16 mouse cellular contexts compared by ENCODE assay signal in genomic region chr11:57790866-57791535, GRCm38 (mm10). TPM values are rescaled to one million over a fixed set of nuclear protein-coding genes. Genes with fewer than 3 reads are reported as not detected.
A peak's percentile ranks its signal among the peaks of the same experiment; 100 is the strongest.
DNase-seq lines count a peak whose midpoint lies in the region; ATAC-seq lines count a peak whose summit lies in the region.
"Had no signal": no experiment of that assay in that cellular context is flagged by ENCODE, and none has a peak within 500 bp of the region (broad histone marks: within the 10 kb centered on the region; RNA-seq: fewer than 3 reads in every experiment).

No protein-coding gene starts in this region.

- no peaks in the 10 kb centered on the region for H3K9me3 ChIP-seq in liver, embryonic 13.5 days (replicated peaks)
- no peaks in the 10 kb centered on the region for H3K9me3 ChIP-seq in hindbrain, embryonic 16.5 days (ENCODE audit: control insufficient read depth, low read length)
- H3K9me3 ChIP-seq: limb, embryonic 12.5 days; neural tube, embryonic 12.5 days had no signal

- H3K4me2 ChIP-seq in liver, embryonic 13.5 days = peak overlapping the region; percentile 26
- H3K4me2 ChIP-seq in hindbrain, embryonic 16.5 days (ENCODE audit: low read length) = no peak overlapping the region
- H3K4me2 ChIP-seq: limb, embryonic 12.5 days; neural tube, embryonic 12.5 days had no signal

- no peaks in the 10 kb centered on the region for H3K27me3 ChIP-seq in liver, embryonic 13.5 days
- H3K27me3 ChIP-seq in hindbrain, embryonic 16.5 days (replicated peaks; ENCODE audit: control insufficient read depth, insufficient read depth, low read length) = no peaks in the 10 kb centered on the region
- H3K27me3 ChIP-seq: neural tube, embryonic 12.5 days had no signal

- H3K27ac ChIP-seq in liver, embryonic 13.5 days = no peak overlapping the region
- H3K27ac ChIP-seq in hindbrain, embryonic 16.5 days (ENCODE audit: low read depth, low read length) = no peak overlapping the region
- H3K27ac ChIP-seq: gastrocnemius, adult 2 months; limb, embryonic 12.5 days; macrophage; neural tube, embryonic 12.5 days had no signal

- 25% methylated on average over 21 of the region's 21 CpGs for WGBS in liver, embryonic 13.5 days (ENCODE audit: insufficient replicate concordance)
- WGBS in hindbrain, embryonic 16.5 days = 24% methylated on average over 21 of the region's 21 CpGs

- H3K9ac ChIP-seq in liver, embryonic 13.5 days = no peak overlapping the region
- H3K9ac ChIP-seq in hindbrain, embryonic 16.5 days (ENCODE audit: low read depth, low read length) = no peak overlapping the region
- H3K9ac ChIP-seq: limb, embryonic 12.5 days; neural tube, embryonic 12.5 days had no signal

- peaks cover 6% of the 10 kb centered on the region for H3K4me1 ChIP-seq in liver, embryonic 13.5 days (replicated peaks)
- peaks cover 14% of the 10 kb centered on the region for H3K4me1 ChIP-seq in hindbrain, embryonic 16.5 days (ENCODE audit: control insufficient read depth, insufficient read depth, low read depth, low read length)

- DNase-seq in 3134 (ENCODE audit: extremely low read depth, insufficient read length, low spot score) (peak; percentile 80), 3T3-L1 (ENCODE audit: low read depth, low spot score) (peak; percentile 61), R1 (ENCODE audit: low read depth, low spot score) (peak; percentile 77)
- DNase-seq in liver, embryonic 13.5 days = no peak
- no peak for DNase-seq in left cerebral cortex, postnatal 36 days (ENCODE audit: low spot score in 2 of 2)
- DNase-seq in c-Kit-positive CD71-positive TER-119-positive erythroid progenitor cells, embryonic 14.5 days (ENCODE audit: low spot score) = no peak
- DNase-seq: gastrocnemius, adult 2 months; retina, postnatal 1 day; thymus, postnatal 4 days had no signal

- ATAC-seq in liver, embryonic 13.5 days (ENCODE audit: low read depth) = 0 out of 2 replicates have a peak, but pooled peaks have one; percentile 31
- ATAC-seq in hindbrain, embryonic 16.5 days = no peak

- H3K4me3 ChIP-seq in liver, embryonic 13.5 days (replicated peaks) = no peak overlapping the region
- no peak overlapping the region for H3K4me3 ChIP-seq in hindbrain, embryonic 16.5 days (ENCODE audit: low read length)
- H3K4me3 ChIP-seq: gastrocnemius, adult 2 months; limb, embryonic 12.5 days; neural tube, embryonic 12.5 days had no signal

- intact Hi-C loops in left cerebral cortex, postnatal 36 days (cut with DNase I) = no loop called here

- H3K36me3 ChIP-seq in liver, embryonic 13.5 days = no peaks in the 10 kb centered on the region
- H3K36me3 ChIP-seq in hindbrain, embryonic 16.5 days (ENCODE audit: control insufficient read depth, insufficient read depth, low read length) = no peaks in the 10 kb centered on the region
- H3K36me3 ChIP-seq: limb, embryonic 12.5 days; neural tube, embryonic 12.5 days had no signal

RNA-seq across cellular contexts. Expression of gene Sap30l, which starts 10.4 kb away (rescaled TPM):
- 3.3 and 3.5 TPM in 2 replicates for polyA plus RNA-seq in liver, embryonic 13.5 days (2015; fragmentation: Nextera tagmentation; extraction: Ambion mirVana)
- 10 to 100 TPM; 49.3 to 58.2 TPM for total RNA-seq in left cerebral cortex, postnatal 36 days (2021)
- polyA plus RNA-seq in hindbrain, embryonic 16.5 days (2015; fragmentation: Nextera tagmentation; extraction: Ambion mirVana) = 5.3 TPM in 2 replicates

RNA-seq across cellular contexts. Expression of gene Hand1, which starts 41.6 kb away (rescaled TPM):
- 0.48 and 0.58 TPM in 2 replicates for polyA plus RNA-seq in liver, embryonic 13.5 days (2015; fragmentation: Nextera tagmentation; extraction: Ambion mirVana)
- not detected for total RNA-seq in left cerebral cortex, postnatal 36 days (2021)
- not detected in 2 replicates for polyA plus RNA-seq in hindbrain, embryonic 16.5 days (2015; fragmentation: Nextera tagmentation; extraction: Ambion mirVana)
- total RNA-seq: gastrocnemius, adult 2 months; hematopoietic stem cell, adult 5-6 weeks; layer of hippocampus, postnatal 10 days had no signal
- polyA plus RNA-seq: cortical plate, adult 2 months; macrophage had no signal

Comparison
In these comparisons a context has a peak if more than half of its experiments do, and no peak if none do; other contexts are left out.
1. DNase-seq: peak in 3134 (single experiment), 3T3-L1 (single experiment) and R1 (single experiment); none in liver, embryonic 13.5 days (single experiment), left cerebral cortex, postnatal 36 days (0 of 2) and c-Kit-positive CD71-positive TER-119-positive erythroid progenitor cells, embryonic 14.5 days (single experiment).